Mouse (Mus musculus) lung, adult 2 months (tissue): Measurements from ENCODE around the gene L1td1.

Experiments
- CTCF ChIP-seq: fragments of 200-500 bp; IDR thresholded peaks from 2 replicates; pipeline ENCODE4 v1.5.1; 2011; ENCODE audit warnings: mild to moderate bottlenecking, low read length, control low read depth; ENCODE audit not compliant: insufficient read depth
- POLR2A ChIP-seq: fragments of 200-500 bp; IDR thresholded peaks from 2 replicates; pipeline ENCODE4 v1.6.1; 2011; ENCODE audit warnings: low read depth, mild to moderate bottlenecking, control low read depth, low read length, borderline replicate concordance; ENCODE audit errors: extremely low read depth

DNA sequence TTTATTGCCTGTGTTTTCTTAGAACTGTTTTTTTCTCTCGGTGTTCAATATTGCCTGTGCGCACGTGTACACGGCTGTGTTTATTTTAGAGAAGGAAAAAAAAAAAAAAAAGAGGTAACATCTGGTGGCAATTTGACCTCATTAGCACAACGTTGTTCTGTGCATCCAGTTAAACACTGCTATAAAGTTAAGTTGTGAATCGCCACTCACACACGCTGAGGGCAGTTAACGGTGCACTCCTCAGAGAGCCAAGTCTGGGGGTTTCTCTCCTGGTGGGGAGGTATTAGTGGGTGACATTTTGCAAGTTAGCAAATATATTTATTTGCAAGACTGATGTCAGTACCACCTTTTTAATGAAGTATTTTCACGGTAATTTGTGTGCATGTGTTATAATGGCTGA, 49.0 kb upstream of the L1td1 start:
- TF ChIP-seq POLR2A (no peak), CTCF (no peak)
